Mouse (Mus musculus) stomach, embryonic 14.5 days (tissue): ENCODE results near the gene Slc30a3. TPM values are rescaled to one million over a fixed set of nuclear protein-coding genes. Genes with fewer than 3 reads are reported as not detected.

ENCODE experiments used
- ATAC-seq: fragments of 200-750 bp; cut with Nextera tagmentation; 2 replicates; pipeline ENCODE4 v1.8.0; 2017; ENCODE audit warnings: low read depth, moderate TSS enrichment; ENCODE audit not compliant: insufficient number of reproducible peaks, insufficient read depth, low FRiP score
- H3K27ac ChIP-seq: fragments of 300-500 bp; sonication (generic); 2 replicates; pipeline ENCODE4 v1.5.1; 2014; ENCODE audit warnings: mild to moderate bottlenecking, low read length, moderate library complexity, mixed read lengths
- H3K27me3 ChIP-seq: fragments of 300-500 bp; sonication (generic); 2 replicates; pipeline ENCODE4 v1.6.1; 2014; ENCODE audit warnings: low read length, control low read depth, mixed read lengths; ENCODE audit not compliant: control insufficient read depth, insufficient read depth
- H3K36me3 ChIP-seq: fragments of 300-500 bp; sonication (generic); 2 replicates; pipeline ENCODE4 v1.6.1; 2014; ENCODE audit warnings: mild to moderate bottlenecking, control low read depth, low read length, moderate library complexity, mixed read lengths; ENCODE audit not compliant: control insufficient read depth, insufficient read depth
- H3K4me1 ChIP-seq: fragments of 300-500 bp; sonication (generic); 2 replicates; pipeline ENCODE4 v1.6.1; 2014; ENCODE audit warnings: low read length, control low read depth, mixed read lengths; ENCODE audit not compliant: control insufficient read depth, insufficient read depth
- H3K4me2 ChIP-seq: fragments of 300-500 bp; sonication (generic); replicated peaks from 2 replicates; pipeline ENCODE4 v1.6.1; 2014; ENCODE audit warnings: low read depth, low read length, control low read depth
- H3K4me3 ChIP-seq: fragments of 300-500 bp; sonication (generic); 2 replicates; pipeline ENCODE4 v1.5.1; 2014; ENCODE audit warnings: low read depth, low read length, control low read depth
- H3K9ac ChIP-seq: fragments of 300-500 bp; sonication (generic); replicated peaks from 2 replicates; pipeline ENCODE4 v1.6.1; 2014; ENCODE audit warnings: low read depth, mild to moderate bottlenecking, control low read depth, low read length, moderate library complexity, mixed read lengths
- H3K9me3 ChIP-seq: fragments of 300-500 bp; sonication (generic); 2 replicates; pipeline ENCODE4 v1.6.1; 2016; ENCODE audit warnings: low read depth, low read length, control low read depth; ENCODE audit not compliant: control insufficient read depth
- WGBS: fragments of 180-500 bp; shearing (Covaris S2); extraction: QIAGEN DNeasy Blood & Tissue Kit; methylation state at CpG from one replicate; pipeline ENCODE4 v1.1.7; 2014; 5-methylcytosine and 5-hydroxymethylcytosine counted together
- polyA plus RNA-seq: library from polyadenylated mRNA; unstranded; fragments of >200 nt; fragmentation: Nextera tagmentation; extraction: Ambion mirVana; gene quantifications from 2 replicates; pipeline ENCODE4 v1.2.1, GENCODE M21; 2014

Slc30a3 gene
- polyA plus RNA-seq, 1 experiment from 2014 or later = 0.30 TPM

- no peak overlapping the region for H3K9ac ChIP-seq
- H3K4me3 ChIP-seq = no peak overlapping the region
- H3K9me3 ChIP-seq = no peaks in the 10 kb centered on the region
- H3K36me3 ChIP-seq = no peaks in the 10 kb centered on the region; the same call in 1 of the 2 replicates
- no peak overlapping the region for H3K4me2 ChIP-seq
- no peaks in the 10 kb centered on the region for H3K4me1 ChIP-seq
- no peak overlapping the region for H3K27ac ChIP-seq
- ATAC-seq = no peak
- WGBS = 17% methylated on average over 8 of the region's 8 CpGs
- 0 out of 2 replicates have a peak, but pooled peaks cover 2% of the 10 kb centered on the region for H3K27me3 ChIP-seq
Observed at GRCm38 (mm10) chr5:31083949-31084348, 24.1 kb downstream of the Slc30a3 start.

- ATAC-seq = no peak
- H3K9ac ChIP-seq = no peak overlapping the region
- H3K4me1 ChIP-seq = no peaks in the 10 kb centered on the region
- 0 out of 2 replicates have a peak, but pooled peaks cover under 1% of the 10 kb centered on the region for H3K27me3 ChIP-seq
- 18% methylated on average over 12 of the region's 12 CpGs for WGBS
- no peaks in the 10 kb centered on the region for H3K9me3 ChIP-seq
- peaks cover 8% of the 10 kb centered on the region for H3K36me3 ChIP-seq
- H3K4me3 ChIP-seq = no peak overlapping the region
- H3K4me2 ChIP-seq = no peak overlapping the region
- no peak overlapping the region for H3K27ac ChIP-seq
Observed at GRCm38 (mm10) chr5:31082935-31083625, 25.0 kb downstream of the Slc30a3 start.

DNA sequence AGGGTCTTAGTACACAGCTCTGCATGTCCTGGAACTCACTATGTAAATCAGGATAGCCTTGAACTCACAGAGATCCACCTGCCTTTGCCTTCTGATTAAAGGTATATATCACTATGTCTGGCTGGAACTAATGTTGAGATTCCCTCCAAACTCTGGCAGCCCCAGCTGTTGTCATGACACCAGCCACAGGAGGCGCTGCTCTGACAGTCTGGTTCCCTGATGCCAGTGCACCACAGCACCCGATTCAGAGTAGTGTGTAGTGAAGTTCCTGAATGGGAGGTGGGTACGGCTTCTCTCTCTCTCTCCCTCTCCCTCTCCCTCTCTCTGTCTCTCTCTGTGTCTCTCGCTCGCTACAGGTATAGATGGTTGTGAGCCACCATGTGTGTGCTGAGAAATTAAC is 25.7 kb downstream of the Slc30a3 start:
- Histone ChIP-seq H3K27me3 (no peaks in the 10 kb centered on the region), H3K4me2 (no peak overlapping the region), H3K27ac (no peak overlapping the region), H3K9me3 (no peaks in the 10 kb centered on the region), H3K36me3 (peaks cover 15% of the 10 kb centered on the region), H3K9ac (no peak overlapping the region), H3K4me3 (no peak overlapping the region), H3K4me1 (no peaks in the 10 kb centered on the region)
- no peak for ATAC-seq
- WGBS = 33% methylated on average over 5 of the region's 5 CpGs

- no peak overlapping the region for H3K27ac ChIP-seq
- H3K4me2 ChIP-seq = no peak overlapping the region
- no peak for ATAC-seq
- H3K4me1 ChIP-seq = no peaks in the 10 kb centered on the region
- no peak overlapping the region for H3K4me3 ChIP-seq
- no peak overlapping the region for H3K9ac ChIP-seq
- no peaks in the 10 kb centered on the region for H3K27me3 ChIP-seq
- 80% methylated on average over 3 of the region's 3 CpGs for WGBS
- H3K9me3 ChIP-seq = no peaks in the 10 kb centered on the region
- peaks cover 20% of the 10 kb centered on the region for H3K36me3 ChIP-seq
Observed at GRCm38 (mm10) chr5:31081386-31081785, 26.7 kb downstream of the Slc30a3 start.

- no peak for ATAC-seq
Observed at GRCm38 (mm10) chr5:31080795-31081164, 27.3 kb downstream of the Slc30a3 start.

GRCm38 (mm10) chr5:31080059-31080794 is 27.8 kb downstream of the Slc30a3 start:
- no peak overlapping the region for H3K4me3 ChIP-seq
- H3K9me3 ChIP-seq = no peaks in the 10 kb centered on the region
- H3K4me2 ChIP-seq = no peak overlapping the region
- 71% methylated on average over 13 of the region's 13 CpGs for WGBS
- H3K9ac ChIP-seq = no peak overlapping the region
- H3K36me3 ChIP-seq = peaks cover 28% of the 10 kb centered on the region
- H3K27ac ChIP-seq = no peak overlapping the region
- ATAC-seq = no peak
- no peaks in the 10 kb centered on the region for H3K4me1 ChIP-seq
- H3K27me3 ChIP-seq = no peaks in the 10 kb centered on the region

More at GRCm38 (mm10) chr5:31080795-31081164, 27.3 kb downstream of the Slc30a3 start:
- H3K4me2 ChIP-seq = no peak overlapping the region
- H3K9ac ChIP-seq = no peak overlapping the region
- no peaks in the 10 kb centered on the region for H3K9me3 ChIP-seq
- H3K27ac ChIP-seq = no peak overlapping the region
- no peaks in the 10 kb centered on the region for H3K4me1 ChIP-seq
- no peak overlapping the region for H3K4me3 ChIP-seq
- H3K36me3 ChIP-seq = peaks cover 25% of the 10 kb centered on the region
- no peaks in the 10 kb centered on the region for H3K27me3 ChIP-seq
- 57% methylated on average over 3 of the region's 3 CpGs for WGBS

DNA sequence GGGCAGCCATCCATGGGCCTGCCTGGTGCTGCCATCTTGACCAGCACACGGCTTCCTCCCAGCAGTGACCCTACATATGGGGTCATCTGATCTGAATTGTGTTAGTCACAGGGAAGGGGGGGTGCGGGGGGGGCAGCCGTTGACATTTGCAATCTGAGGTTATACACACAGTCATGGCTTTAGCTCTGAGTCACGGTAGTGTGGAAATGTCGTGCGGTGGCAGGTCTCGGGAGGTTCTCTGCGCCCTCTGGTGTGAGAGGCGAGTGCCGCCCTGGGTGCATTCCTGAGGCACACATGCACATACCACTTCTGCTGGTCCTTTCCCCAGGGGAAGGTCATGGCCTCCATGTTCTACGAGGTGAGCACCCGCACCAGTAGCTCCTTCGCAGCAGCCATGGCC is 31.7 kb downstream of the Slc30a3 start:
- no peak for ATAC-seq
- Histone ChIP-seq H3K27me3 (no peaks in the 10 kb centered on the region), H3K4me3 (no peak overlapping the region), H3K4me2 (no peak overlapping the region), H3K9ac (no peak overlapping the region), H3K4me1 (no peaks in the 10 kb centered on the region), H3K9me3 (no peaks in the 10 kb centered on the region), H3K27ac (no peak overlapping the region), H3K36me3 (peaks cover 62% of the 10 kb centered on the region)
- WGBS = 82% methylated on average over 13 of the region's 13 CpGs

GRCm38 (mm10) chr5:31073176-31073575 is 34.9 kb downstream of the Slc30a3 start:
- Histone ChIP-seq H3K36me3 (peaks cover 81% of the 10 kb centered on the region), H3K9me3 (no peaks in the 10 kb centered on the region), H3K27me3 (no peaks in the 10 kb centered on the region), H3K4me3 (no peak overlapping the region), H3K4me1 (no peaks in the 10 kb centered on the region), H3K27ac (no peak overlapping the region), H3K4me2 (no peak overlapping the region), H3K9ac (no peak overlapping the region)
- no peak for ATAC-seq
- WGBS = 89% methylated on average over 12 of the region's 12 CpGs
